Mouse (Mus musculus) bone marrow macrophage, adult 2 months (primary cell): Measurements from ENCODE around the gene Spag17.

Source experiments
- CTCF ChIP-seq: IDR thresholded peaks from 2 replicates; pipeline ENCODE4 v1.5.1; 2012; ENCODE audit warnings: low read depth, mild to moderate bottlenecking, low read length, moderate library complexity
- POLR2A ChIP-seq: IDR thresholded peaks from 2 replicates; pipeline ENCODE4 v1.6.1; 2012; ENCODE audit warnings: mild to moderate bottlenecking, low read depth, low read length, borderline replicate concordance

GRCm38 (mm10) chr3:99956517-99956916 lies 71.3 kb downstream of the Spag17 start:
- TF ChIP-seq CTCF = no peak
- TF ChIP-seq POLR2A = no peak
